Mouse (Mus musculus): ENCODE results near the gene Pla2g4a. TPM values are rescaled to one million over a fixed set of nuclear protein-coding genes. Genes with fewer than 3 reads are reported as not detected.

The Pla2g4a gene
- polyA plus RNA-seq, 1 experiment from 2014 or later: 6.1 TPM

GRCm38 (mm10) chr1:149846655-149847054, 114.4 kb downstream of the Pla2g4a start:
- Histone ChIP-seq H3K4me2 (peak overlapping the region; percentile 53), H3K4me1 (peaks cover 7% of the 10 kb centered on the region), H3K9ac (no peak overlapping the region), H3K27ac (replicated peaks) (peak overlapping the region; percentile 48), H3K9me3 (no peaks in the 10 kb centered on the region), H3K27me3 (replicated peaks) (no peaks in the 10 kb centered on the region), H3K4me3 (no peak overlapping the region), H3K36me3 (no peaks in the 10 kb centered on the region)
- no peak for ATAC-seq (ENCODE audit: extremely low read depth, insufficient number of reproducible peaks, low FRiP score, low TSS enrichment)
- WGBS: 16% methylated on average over 6 of the region's 6 CpGs

- H3K27ac ChIP-seq (replicated peaks): no peak overlapping the region
- ATAC-seq (ENCODE audit: extremely low read depth, insufficient number of reproducible peaks, low FRiP score, low TSS enrichment): no peak
- peaks cover 5% of the 10 kb centered on the region for H3K4me1 ChIP-seq
- no peaks in the 10 kb centered on the region for H3K9me3 ChIP-seq
- H3K4me2 ChIP-seq: no peak overlapping the region
- H3K27me3 ChIP-seq (replicated peaks): no peaks in the 10 kb centered on the region
- H3K9ac ChIP-seq: no peak overlapping the region
- no peak overlapping the region for H3K4me3 ChIP-seq
- H3K36me3 ChIP-seq: no peaks in the 10 kb centered on the region
- WGBS: 82% methylated on average over 1 of the region's 1 CpGs
Observed at GRCm38 (mm10) chr1:149841845-149842244, 119.2 kb downstream of the Pla2g4a start.

- Histone ChIP-seq H3K27me3 (replicated peaks) (no peaks in the 10 kb centered on the region), H3K9ac (no peak overlapping the region), H3K4me2 (no peak overlapping the region), H3K9me3 (no peaks in the 10 kb centered on the region), H3K4me3 (no peak overlapping the region), H3K4me1 (no peaks in the 10 kb centered on the region), H3K27ac (replicated peaks) (no peak overlapping the region), H3K36me3 (no peaks in the 10 kb centered on the region)
- ATAC-seq (ENCODE audit: extremely low read depth, insufficient number of reproducible peaks, low FRiP score, low TSS enrichment): no peak
- 77% methylated on average over 4 of the region's 4 CpGs for WGBS
Observed at GRCm38 (mm10) chr1:149840961-149841416, 120.1 kb downstream of the Pla2g4a start.

- Histone ChIP-seq H3K27me3 (replicated peaks) (no peaks in the 10 kb centered on the region), H3K4me1 (no peaks in the 10 kb centered on the region), H3K4me2 (no peak overlapping the region), H3K9ac (no peak overlapping the region), H3K4me3 (no peak overlapping the region), H3K27ac (replicated peaks) (no peak overlapping the region), H3K36me3 (no peaks in the 10 kb centered on the region), H3K9me3 (no peaks in the 10 kb centered on the region)
- no peak for ATAC-seq (ENCODE audit: extremely low read depth, insufficient number of reproducible peaks, low FRiP score, low TSS enrichment)
- 83% methylated on average over 3 of the region's 3 CpGs for WGBS
Observed at GRCm38 (mm10) chr1:149840312-149840930, 120.7 kb downstream of the Pla2g4a start.

GRCm38 (mm10) chr1:149836496-149836895, 124.6 kb downstream of the Pla2g4a start:
- Histone ChIP-seq H3K36me3 (no peaks in the 10 kb centered on the region), H3K4me1 (no peaks in the 10 kb centered on the region), H3K27me3 (replicated peaks) (no peaks in the 10 kb centered on the region), H3K4me3 (no peak overlapping the region), H3K27ac (replicated peaks) (no peak overlapping the region), H3K9ac (no peak overlapping the region), H3K4me2 (no peak overlapping the region), H3K9me3 (no peaks in the 10 kb centered on the region)
- ATAC-seq (ENCODE audit: extremely low read depth, insufficient number of reproducible peaks, low FRiP score, low TSS enrichment): no peak
- WGBS: 64% methylated on average over 3 of the region's 3 CpGs

- H3K27me3 ChIP-seq (replicated peaks): no peaks in the 10 kb centered on the region
- no peak for ATAC-seq (ENCODE audit: extremely low read depth, insufficient number of reproducible peaks, low FRiP score, low TSS enrichment)
- no peaks in the 10 kb centered on the region for H3K36me3 ChIP-seq
- H3K4me3 ChIP-seq: no peak overlapping the region
- H3K4me2 ChIP-seq: no peak overlapping the region
- H3K9me3 ChIP-seq: no peaks in the 10 kb centered on the region
- no peak overlapping the region for H3K9ac ChIP-seq
- 67% methylated on average over 2 of the region's 2 CpGs for WGBS
- H3K27ac ChIP-seq (replicated peaks): no peak overlapping the region
- H3K4me1 ChIP-seq: no peaks in the 10 kb centered on the region
Observed at GRCm38 (mm10) chr1:149833876-149834275, 127.2 kb downstream of the Pla2g4a start.

- no peaks in the 10 kb centered on the region for H3K9me3 ChIP-seq
- H3K9ac ChIP-seq: no peak overlapping the region
- 23% methylated on average over 2 of the region's 2 CpGs for WGBS
- H3K4me1 ChIP-seq: no peaks in the 10 kb centered on the region
- no peaks in the 10 kb centered on the region for H3K36me3 ChIP-seq
- no peaks in the 10 kb centered on the region for H3K27me3 ChIP-seq (replicated peaks)
- no peak for ATAC-seq (ENCODE audit: extremely low read depth, insufficient number of reproducible peaks, low FRiP score, low TSS enrichment)
- no peak overlapping the region for H3K4me3 ChIP-seq
- H3K4me2 ChIP-seq: no peak overlapping the region
- no peak overlapping the region for H3K27ac ChIP-seq (replicated peaks)
Observed at GRCm38 (mm10) chr1:149832952-149833351, 128.1 kb downstream of the Pla2g4a start.

GRCm38 (mm10) chr1:149832514-149832913, 128.6 kb downstream of the Pla2g4a start:
- H3K36me3 ChIP-seq: no peaks in the 10 kb centered on the region
- no peaks in the 10 kb centered on the region for H3K4me1 ChIP-seq
- H3K9ac ChIP-seq: no peak overlapping the region
- H3K27me3 ChIP-seq (replicated peaks): no peaks in the 10 kb centered on the region
- 62% methylated on average over 1 of the region's 1 CpGs for WGBS
- no peak for ATAC-seq (ENCODE audit: extremely low read depth, insufficient number of reproducible peaks, low FRiP score, low TSS enrichment)
- H3K27ac ChIP-seq (replicated peaks): no peak overlapping the region
- H3K9me3 ChIP-seq: no peaks in the 10 kb centered on the region
- H3K4me3 ChIP-seq: no peak overlapping the region
- no peak overlapping the region for H3K4me2 ChIP-seq

- H3K4me3 ChIP-seq: no peak overlapping the region
- no peak overlapping the region for H3K27ac ChIP-seq (replicated peaks)
- 0 out of 2 replicates have a peak, but pooled peaks cover 3% of the 10 kb centered on the region for H3K9me3 ChIP-seq
- H3K4me2 ChIP-seq: no peak overlapping the region
- H3K36me3 ChIP-seq: no peaks in the 10 kb centered on the region
- H3K27me3 ChIP-seq (replicated peaks): no peaks in the 10 kb centered on the region
- no peaks in the 10 kb centered on the region for H3K4me1 ChIP-seq
- no peak overlapping the region for H3K9ac ChIP-seq
- ATAC-seq (ENCODE audit: extremely low read depth, insufficient number of reproducible peaks, low FRiP score, low TSS enrichment): no peak
- WGBS: 77% methylated on average over 1 of the region's 1 CpGs
Observed at GRCm38 (mm10) chr1:149831100-149831499, 130.0 kb downstream of the Pla2g4a start.

GRCm38 (mm10) chr1:149813616-149814345, 147.3 kb downstream of the Pla2g4a start:
- no peaks in the 10 kb centered on the region for H3K36me3 ChIP-seq
- no peak overlapping the region for H3K4me2 ChIP-seq
- 66% methylated on average over 4 of the region's 4 CpGs for WGBS
- H3K4me1 ChIP-seq: no peaks in the 10 kb centered on the region
- H3K4me3 ChIP-seq: no peak overlapping the region
- no peak overlapping the region for H3K9ac ChIP-seq
- no peaks in the 10 kb centered on the region for H3K27me3 ChIP-seq (replicated peaks)
- no peak for ATAC-seq (ENCODE audit: extremely low read depth, insufficient number of reproducible peaks, low FRiP score, low TSS enrichment)
- peaks cover 3% of the 10 kb centered on the region; the same call in 1 of the 2 replicates for H3K9me3 ChIP-seq
- no peak overlapping the region for H3K27ac ChIP-seq (replicated peaks)

- no peak overlapping the region for H3K27ac ChIP-seq (replicated peaks)
- no peaks in the 10 kb centered on the region for H3K4me1 ChIP-seq
- H3K27me3 ChIP-seq (replicated peaks): no peaks in the 10 kb centered on the region
- H3K4me2 ChIP-seq: no peak overlapping the region
- H3K4me3 ChIP-seq: no peak overlapping the region
- no peaks in the 10 kb centered on the region for H3K36me3 ChIP-seq
- ATAC-seq (ENCODE audit: extremely low read depth, insufficient number of reproducible peaks, low FRiP score, low TSS enrichment): no peak
- WGBS: 76% methylated on average over 1 of the region's 1 CpGs
- no peak overlapping the region for H3K9ac ChIP-seq
- H3K9me3 ChIP-seq: peaks cover 3% of the 10 kb centered on the region; the same call in 1 of the 2 replicates
Observed at GRCm38 (mm10) chr1:149809527-149809926, 151.6 kb downstream of the Pla2g4a start.
